ENCODE assay signal across 12 mouse cellular contexts in genomic region chr2:170811356-170811755, GRCm38 (mm10).
DNase-seq lines count a peak whose midpoint lies in the region; ATAC-seq and TF ChIP-seq lines count a peak whose summit lies in the region.
"Had no signal": no experiment of that assay in that cellular context is flagged by ENCODE, and none has a peak within 500 bp of the region (broad histone marks: within the 10 kb centered on the region; RNA-seq: fewer than 3 reads in every experiment).

No protein-coding gene starts in this region.

- H3K27ac ChIP-seq in hindbrain, postnatal 0 days = peak overlapping the region; percentile 48; the same call in 1 of the 2 replicates
- H3K27ac ChIP-seq in hindbrain, embryonic 11.5 days (ENCODE audit: low read depth, low read length) = no peak overlapping the region
- no peak overlapping the region for H3K27ac ChIP-seq in kidney, embryonic 16.5 days (ENCODE audit: low read length)
- no peak overlapping the region for H3K27ac ChIP-seq in embryonic facial prominence, embryonic 10.5 days (replicated peaks)
- H3K27ac ChIP-seq: limb, embryonic 13.5 days had no signal

- H3K4me1 ChIP-seq in hindbrain, postnatal 0 days (ENCODE audit: insufficient read depth, low read length) = no peaks in the 10 kb centered on the region
- no peaks in the 10 kb centered on the region for H3K4me1 ChIP-seq in hindbrain, embryonic 11.5 days (replicated peaks; ENCODE audit: control insufficient read depth, insufficient read depth, low read length)
- H3K4me1 ChIP-seq in kidney, embryonic 16.5 days (ENCODE audit: insufficient read depth, low read length) = peaks cover 3% of the 10 kb centered on the region; the same call in 1 of the 2 replicates
- peaks cover 11% of the 10 kb centered on the region for H3K4me1 ChIP-seq in embryonic facial prominence, embryonic 10.5 days

- 48% methylated on average over 9 of the region's 9 CpGs for WGBS in hindbrain, postnatal 0 days
- WGBS in hindbrain, embryonic 11.5 days = 67% methylated on average over 9 of the region's 9 CpGs
- WGBS in kidney, embryonic 16.5 days = 66% methylated on average over 9 of the region's 9 CpGs
- WGBS in embryonic facial prominence, embryonic 10.5 days = 80% methylated on average over 9 of the region's 9 CpGs

- H3K9me3 ChIP-seq in hindbrain, postnatal 0 days (ENCODE audit: low read length) = no peaks in the 10 kb centered on the region
- H3K9me3 ChIP-seq in hindbrain, embryonic 11.5 days (ENCODE audit: control insufficient read depth, low read length) = no peaks in the 10 kb centered on the region
- no peaks in the 10 kb centered on the region for H3K9me3 ChIP-seq in kidney, embryonic 16.5 days (ENCODE audit: low read length)
- no peaks in the 10 kb centered on the region for H3K9me3 ChIP-seq in embryonic facial prominence, embryonic 10.5 days
- H3K9me3 ChIP-seq: limb, embryonic 13.5 days had no signal

- no peak overlapping the region for H3K9ac ChIP-seq in hindbrain, postnatal 0 days (replicated peaks; ENCODE audit: low read length)
- no peak overlapping the region for H3K9ac ChIP-seq in hindbrain, embryonic 11.5 days (ENCODE audit: low read depth, low read length)
- H3K9ac ChIP-seq in kidney, embryonic 16.5 days (replicated peaks; ENCODE audit: low read length) = no peak overlapping the region
- H3K9ac ChIP-seq: limb, embryonic 13.5 days had no signal

- no peaks in the 10 kb centered on the region for H3K36me3 ChIP-seq in hindbrain, postnatal 0 days (ENCODE audit: insufficient read depth, low read length)
- no peaks in the 10 kb centered on the region for H3K36me3 ChIP-seq in hindbrain, embryonic 11.5 days (ENCODE audit: control insufficient read depth, insufficient read depth, low read length)
- H3K36me3 ChIP-seq in kidney, embryonic 16.5 days (ENCODE audit: insufficient read depth, low read length) = no peaks in the 10 kb centered on the region
- no peaks in the 10 kb centered on the region for H3K36me3 ChIP-seq in embryonic facial prominence, embryonic 10.5 days (replicated peaks)
- H3K36me3 ChIP-seq: limb, embryonic 13.5 days had no signal

- H3K27me3 ChIP-seq in hindbrain, postnatal 0 days (ENCODE audit: insufficient read depth, low read length) = no peaks in the 10 kb centered on the region
- no peaks in the 10 kb centered on the region for H3K27me3 ChIP-seq in hindbrain, embryonic 11.5 days (ENCODE audit: control insufficient read depth, insufficient read depth, low read length)
- no peaks in the 10 kb centered on the region for H3K27me3 ChIP-seq in kidney, embryonic 16.5 days (ENCODE audit: insufficient read depth, low read length)
- no peaks in the 10 kb centered on the region for H3K27me3 ChIP-seq in embryonic facial prominence, embryonic 10.5 days (replicated peaks; ENCODE audit: low read depth, poor library complexity, severe bottlenecking)
- H3K27me3 ChIP-seq: limb, embryonic 13.5 days had no signal

- peak; percentile 88 for ATAC-seq in hindbrain, postnatal 0 days
- no peak for ATAC-seq in hindbrain, embryonic 11.5 days (ENCODE audit: low FRiP score)
- no peak for ATAC-seq in kidney, embryonic 16.5 days (ENCODE audit: low FRiP score, low TSS enrichment)
- ATAC-seq: intestine, postnatal 0 days; lung, postnatal 0 days had no signal

- H3K4me3 ChIP-seq in hindbrain, postnatal 0 days (ENCODE audit: low read length) = no peak overlapping the region
- H3K4me3 ChIP-seq in hindbrain, embryonic 11.5 days (ENCODE audit: low read depth, low read length) = no peak overlapping the region
- no peak overlapping the region for H3K4me3 ChIP-seq in kidney, embryonic 16.5 days (ENCODE audit: low read length)
- H3K4me3 ChIP-seq in embryonic facial prominence, embryonic 10.5 days = no peak overlapping the region
- H3K4me3 ChIP-seq: limb, embryonic 13.5 days had no signal

- no peak overlapping the region for H3K4me2 ChIP-seq in hindbrain, postnatal 0 days (ENCODE audit: low read depth, low read length)
- H3K4me2 ChIP-seq in hindbrain, embryonic 11.5 days (replicated peaks; ENCODE audit: low read depth, low read length) = no peak overlapping the region
- no peak overlapping the region for H3K4me2 ChIP-seq in kidney, embryonic 16.5 days (replicated peaks; ENCODE audit: low read depth, low read length)
- H3K4me2 ChIP-seq: limb, embryonic 13.5 days had no signal

- no peak for TF ChIP-seq CTCF in hindbrain, postnatal 0 days (IDR thresholded peaks at IDR 0.05; ENCODE audit: low read depth)

- peak; percentile 85 for DNase-seq in hindbrain, postnatal 0 days (ENCODE audit: low spot score)
- no peak for DNase-seq in hindbrain, embryonic 11.5 days (ENCODE audit: low spot score)
- peak; percentile 94 to 97 for DNase-seq in cerebellum, postnatal 10 days
- DNase-seq in layer of hippocampus, adult 9-11 months = peak; percentile 79
- DNase-seq in right cerebral cortex, adult 2 months (ENCODE audit: low spot score in 2 of 2) = peak; percentile 64 to 66
- no peak for DNase-seq in adrenal gland, adult (ENCODE audit: inconsistent age in 2 of 2, low spot score in 1 of 2)
- DNase-seq in embryonic facial prominence, embryonic 10.5 days (ENCODE audit: low spot score) = no peak
- DNase-seq: thymus, adult 2 months had no signal

Comparison
In these comparisons a context has a peak if more than half of its experiments do, and no peak if none do; other contexts are left out.
1. DNase-seq: peak in hindbrain, postnatal 0 days (single experiment), cerebellum, postnatal 10 days (2 of 2), layer of hippocampus, adult 9-11 months (single experiment) and right cerebral cortex, adult 2 months (2 of 2); none in hindbrain, embryonic 11.5 days (single experiment), adrenal gland, adult (0 of 2) and embryonic facial prominence, embryonic 10.5 days (single experiment).